In the genomic region with DNA sequence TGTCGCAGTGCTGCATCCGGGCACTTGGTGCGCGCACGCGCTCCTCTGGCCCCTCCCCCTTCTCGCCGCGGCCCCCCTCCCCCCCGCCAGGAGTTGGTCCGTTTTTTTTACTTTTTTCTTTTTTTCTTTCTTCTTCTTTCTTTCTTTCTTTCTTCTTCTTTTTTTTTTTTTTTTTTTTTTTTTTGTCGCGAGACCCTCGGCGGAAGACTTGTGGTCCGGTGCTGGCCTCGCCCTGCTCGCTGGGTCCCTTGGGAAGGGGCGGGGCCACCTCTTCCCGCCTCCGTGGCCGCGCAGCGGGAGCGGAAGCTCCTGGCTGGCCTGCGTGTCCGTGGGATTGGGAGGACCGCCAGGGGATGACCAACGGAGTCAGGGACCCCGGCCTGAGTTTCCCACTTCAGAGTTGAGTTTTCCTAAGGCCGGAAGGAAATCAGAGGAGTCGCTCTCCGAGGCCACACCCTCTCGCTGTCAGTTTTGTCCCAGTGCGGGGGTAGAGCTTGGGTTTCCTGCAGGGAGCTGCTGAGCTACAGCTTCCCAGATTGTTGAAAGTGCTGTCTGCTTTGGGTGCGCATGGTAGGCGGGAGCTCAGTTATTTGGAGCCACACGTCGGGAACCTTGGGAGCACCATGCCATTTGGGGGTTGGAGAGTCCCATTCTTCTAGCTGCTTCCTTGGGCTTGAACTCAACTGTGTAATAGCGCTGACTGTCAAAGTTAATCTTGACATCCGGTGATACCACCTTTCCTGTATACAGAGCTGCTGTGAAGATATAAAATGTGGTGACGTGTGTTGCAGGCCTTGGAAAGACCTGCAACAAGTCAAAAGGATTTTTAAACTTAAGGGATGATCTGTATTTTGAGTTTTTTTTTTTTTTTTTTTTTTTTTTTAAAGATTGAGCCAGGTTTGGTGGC, we compare ENCODE assay signal across 8 mouse cellular contexts. TPM values are rescaled to one million over a fixed set of nuclear protein-coding genes. Genes with fewer than 3 reads are reported as not detected.
DNase-seq lines count a peak whose midpoint lies in the region; ATAC-seq and TF ChIP-seq lines count a peak whose summit lies in the region.

No protein-coding gene starts in this region.

- TF ChIP-seq CTCF in cerebellum, adult 2 months (IDR thresholded peaks at IDR 0.05; ENCODE audit: borderline replicate concordance, insufficient read depth, low read depth, low read length) = no peak
- TF ChIP-seq CTCF in forebrain, postnatal 0 days (IDR thresholded peaks at IDR 0.05; ENCODE audit: low read depth) = no peak

- peaks cover 8% of the 10 kb centered on the region; the same call in 1 of the 2 replicates for H3K4me1 ChIP-seq in cerebellum, adult 2 months (ENCODE audit: control insufficient read depth, insufficient read depth, low read length)
- H3K4me1 ChIP-seq in forebrain, postnatal 0 days (ENCODE audit: insufficient read depth) = peaks cover 14% of the 10 kb centered on the region
- H3K4me1 ChIP-seq in lung, embryonic 15.5 days = peaks cover 24% of the 10 kb centered on the region

- H3K9ac ChIP-seq in forebrain, postnatal 0 days = peak overlapping the region; percentile 95
- peak overlapping the region; percentile 97 for H3K9ac ChIP-seq in lung, embryonic 15.5 days

- DNase-seq in MEL-GATA-1-ER (ENCODE audit: extremely low read depth, low read depth) = peak; percentile 51
- peak; percentile 74 to 75 for DNase-seq in cerebellum, adult 2 months
- peak; percentile 50 for DNase-seq in forebrain, postnatal 0 days
- DNase-seq in heart, postnatal 36 days = peak; percentile 86 to 89
- DNase-seq in layer of hippocampus, adult 9-11 months = peak; percentile 78
- DNase-seq in ovary, postnatal 10 days (ENCODE audit: low spot score) = peak; percentile 52
- DNase-seq in thymus, postnatal 10 days (ENCODE audit: low spot score in 2 of 2) = peak; percentile 51 to 62

- no peak for TF ChIP-seq POLR2A in cerebellum, adult 2 months (IDR thresholded peaks at IDR 0.05; ENCODE audit: borderline replicate concordance, insufficient read depth, low read length)

- peak; percentile 75 for ATAC-seq in forebrain, postnatal 0 days
- ATAC-seq in lung, embryonic 15.5 days (ENCODE audit: borderline replicate concordance, extremely low read depth, low FRiP score, low TSS enrichment) = peak; percentile 58; the same call in 1 of the 2 replicates

- intact Hi-C loops in heart, postnatal 36 days (cut with DNase I) = loop anchor here (2.0 kb wide), 1 partner anchor 31 kb away; no protein-coding TSS in a partner anchor

- no peaks in the 10 kb centered on the region for H3K27me3 ChIP-seq in cerebellum, adult 2 months (ENCODE audit: control insufficient read depth, insufficient read depth, low read length)
- H3K27me3 ChIP-seq in forebrain, postnatal 0 days (ENCODE audit: insufficient read depth, low read length) = no peaks in the 10 kb centered on the region
- no peaks in the 10 kb centered on the region for H3K27me3 ChIP-seq in lung, embryonic 15.5 days

- no peak overlapping the region for H3K27ac ChIP-seq in cerebellum, adult 2 months (ENCODE audit: insufficient read depth, low read length)
- H3K27ac ChIP-seq in forebrain, postnatal 0 days (ENCODE audit: low read depth, low read length) = peak overlapping the region; percentile 98
- H3K27ac ChIP-seq in lung, embryonic 15.5 days = peak overlapping the region; percentile 96

- H3K36me3 ChIP-seq in forebrain, postnatal 0 days (ENCODE audit: insufficient read depth) = peaks cover 25% of the 10 kb centered on the region
- peaks cover 36% of the 10 kb centered on the region for H3K36me3 ChIP-seq in lung, embryonic 15.5 days

- H3K9me3 ChIP-seq in forebrain, postnatal 0 days (ENCODE audit: low read length) = no peaks in the 10 kb centered on the region
- no peaks in the 10 kb centered on the region for H3K9me3 ChIP-seq in lung, embryonic 15.5 days

- H3K4me2 ChIP-seq in forebrain, postnatal 0 days (ENCODE audit: low read depth) = peak overlapping the region; percentile 64
- H3K4me2 ChIP-seq in lung, embryonic 15.5 days = peak overlapping the region; percentile 78

- H3K4me3 ChIP-seq in cerebellum, adult 2 months (replicated peaks; ENCODE audit: insufficient read depth, low read depth, low read length) = peak overlapping the region; percentile 89
- peak overlapping the region; percentile 86 for H3K4me3 ChIP-seq in forebrain, postnatal 0 days (ENCODE audit: low read depth, low read length)
- peak overlapping the region; percentile 75 for H3K4me3 ChIP-seq in lung, embryonic 15.5 days

- whole genome bisulfite sequencing in cerebellum, adult 2 months = under 1% methylated on average over 39 of the region's 42 CpGs
- WGBS in forebrain, postnatal 0 days = 2% methylated on average over 39 of the region's 42 CpGs
- under 1% methylated on average over 40 of the region's 42 CpGs for WGBS in lung, embryonic 15.5 days

RNA-seq across cellular contexts. Expression of a gene that starts 0.9 kb away (rescaled TPM):
- polyA plus RNA-seq in cerebellum, adult 2 months (2012; rRNA removed) = 451 and 486 TPM in 2 replicates
- 30.2 and 51.0 TPM in 2 replicates for total RNA-seq in forebrain, postnatal 0 days (2014; rRNA removed)
- 221 and 323 TPM in 2 replicates for polyA plus RNA-seq in forebrain, postnatal 0 days (2015; fragmentation: Nextera tagmentation; extraction: Ambion mirVana)
- total RNA-seq in heart, postnatal 36 days (2021) = 100 to 1,000 TPM; 154 to 216 TPM
- 428 and 443 TPM in 2 replicates for polyA plus RNA-seq in lung, embryonic 15.5 days (2015; fragmentation: Nextera tagmentation; extraction: Ambion mirVana)

RNA-seq across cellular contexts. Expression of a gene that starts 21.6 kb away (rescaled TPM):
- polyA plus RNA-seq in cerebellum, adult 2 months (2012; rRNA removed) = 15.9 and 18.9 TPM in 2 replicates
- total RNA-seq in forebrain, postnatal 0 days (2014; rRNA removed) = 6.4 and 18.4 TPM in 2 replicates
- 15.6 and 18.3 TPM in 2 replicates for polyA plus RNA-seq in forebrain, postnatal 0 days (2015; fragmentation: Nextera tagmentation; extraction: Ambion mirVana)
- total RNA-seq in heart, postnatal 36 days (2021) = 1 to 10 TPM; 7.9 to 8.1 TPM
- polyA plus RNA-seq in lung, embryonic 15.5 days (2015; fragmentation: Nextera tagmentation; extraction: Ambion mirVana) = 11.8 and 13.1 TPM in 2 replicates

RNA-seq across cellular contexts. Expression of a gene that starts 25.5 kb away (rescaled TPM):
- 3.9 and 5.1 TPM in 2 replicates for polyA plus RNA-seq in cerebellum, adult 2 months (2012; rRNA removed)
- total RNA-seq in forebrain, postnatal 0 days (2014; rRNA removed) = 8.1 and 12.1 TPM in 2 replicates
- polyA plus RNA-seq in forebrain, postnatal 0 days (2015; fragmentation: Nextera tagmentation; extraction: Ambion mirVana) = 7.4 and 8.5 TPM in 2 replicates
- 1 to 10 TPM; 7.7 to 9.8 TPM for total RNA-seq in heart, postnatal 36 days (2021)
- 35.0 and 37.6 TPM in 2 replicates for polyA plus RNA-seq in lung, embryonic 15.5 days (2015; fragmentation: Nextera tagmentation; extraction: Ambion mirVana)

RNA-seq across cellular contexts. Expression of a gene that starts 35.6 kb away (rescaled TPM):
- polyA plus RNA-seq in cerebellum, adult 2 months (2012; rRNA removed) = 2.1 and 2.3 TPM in 2 replicates
- 0.15 and 0.43 TPM in 2 replicates for total RNA-seq in forebrain, postnatal 0 days (2014; rRNA removed)
- polyA plus RNA-seq in forebrain, postnatal 0 days (2015; fragmentation: Nextera tagmentation; extraction: Ambion mirVana) = not detected in 2 replicates
- total RNA-seq in heart, postnatal 36 days (2021) = 100 to 1,000 TPM; 286 to 346 TPM
- polyA plus RNA-seq in lung, embryonic 15.5 days (2015; fragmentation: Nextera tagmentation; extraction: Ambion mirVana) = 0.10 TPM in 1 of 2 replicates, not detected in the other

RNA-seq across cellular contexts. Expression of a gene that starts 38.3 kb away (rescaled TPM):
- polyA plus RNA-seq in cerebellum, adult 2 months (2012; rRNA removed) = 0.06 and 0.08 TPM in 2 replicates
- 0.38 and 1.1 TPM in 2 replicates for total RNA-seq in forebrain, postnatal 0 days (2014; rRNA removed)
- 0.92 and 1.5 TPM in 2 replicates for polyA plus RNA-seq in forebrain, postnatal 0 days (2015; fragmentation: Nextera tagmentation; extraction: Ambion mirVana)
- total RNA-seq in heart, postnatal 36 days (2021) = not detected
- 80.0 and 84.5 TPM in 2 replicates for polyA plus RNA-seq in lung, embryonic 15.5 days (2015; fragmentation: Nextera tagmentation; extraction: Ambion mirVana)
